8 mouse cellular contexts compared by ENCODE assay signal in genomic region chr11:58008437-58009050, GRCm38 (mm10). TPM values are rescaled to one million over a fixed set of nuclear protein-coding genes. Genes with fewer than 3 reads are reported as not detected.
DNase-seq lines count a peak whose midpoint lies in the region; ATAC-seq lines count a peak whose summit lies in the region.

No protein-coding gene starts in this region.

- peak overlapping the region; percentile 90 for H3K27ac ChIP-seq in hindbrain, embryonic 14.5 days

- peak overlapping the region; percentile 98 for H3K4me3 ChIP-seq in hindbrain, embryonic 14.5 days (replicated peaks; ENCODE audit: low read length)

- H3K36me3 ChIP-seq in hindbrain, embryonic 14.5 days (replicated peaks; ENCODE audit: control insufficient read depth, insufficient read depth) = no peaks in the 10 kb centered on the region

- ATAC-seq in hindbrain, embryonic 14.5 days (ENCODE audit: low FRiP score) = peak; percentile 93

- peak; percentile 94 for DNase-seq in R1 (ENCODE audit: low read depth, low spot score)
- peak; percentile 92 to 95 for DNase-seq in cerebellum, postnatal 14 days
- peak; percentile 59 to 62 for DNase-seq in frontal cortex, postnatal 25 days (ENCODE audit: low spot score in 2 of 2)
- DNase-seq in hindbrain, embryonic 14.5 days (ENCODE audit: low spot score) = peak; percentile 90
- peak; percentile 75 to 76 for DNase-seq in layer of hippocampus, postnatal 36 days
- peak; percentile 79 for DNase-seq in lung, postnatal 25 days (ENCODE audit: low spot score)
- DNase-seq in retina, adult 2 months (ENCODE audit: low read depth, low spot score) = peak; percentile 87
- peak; percentile 84 for DNase-seq in thymus, postnatal 25 days

- no peaks in the 10 kb centered on the region for H3K27me3 ChIP-seq in hindbrain, embryonic 14.5 days (ENCODE audit: control insufficient read depth, insufficient read depth, low read length)

- peak overlapping the region; percentile 84 for H3K4me2 ChIP-seq in hindbrain, embryonic 14.5 days (replicated peaks)

- H3K9me3 ChIP-seq in hindbrain, embryonic 14.5 days (ENCODE audit: control insufficient read depth, low read length) = no peaks in the 10 kb centered on the region

- peak overlapping the region; percentile 92 for H3K9ac ChIP-seq in hindbrain, embryonic 14.5 days

- WGBS in hindbrain, embryonic 14.5 days = 2% methylated on average over 48 of the region's 74 CpGs

- H3K4me1 ChIP-seq in hindbrain, embryonic 14.5 days (replicated peaks; ENCODE audit: control insufficient read depth, insufficient read depth, low read length) = peaks cover 26% of the 10 kb centered on the region

RNA-seq across cellular contexts. Expression of gene Larp1, which starts 0.3 kb away (rescaled TPM):
- 19.6 and 21.3 TPM in 2 replicates for polyA plus RNA-seq in hindbrain, embryonic 14.5 days (2014; fragmentation: Nextera tagmentation; extraction: Ambion mirVana)
- total RNA-seq in layer of hippocampus, postnatal 36 days (2021) = 10 to 100 TPM; 86.2 to 93.8 TPM

Comparison
In these comparisons a context has a peak if more than half of its experiments do, and no peak if none do; other contexts are left out.
1. Peak in every context shown above with its lines: DNase-seq, ATAC-seq, H3K4me3 ChIP-seq and H3K27ac ChIP-seq.